Mouse (Mus musculus) erythroblast, embryonic 14.5 days (primary cell): ENCODE measurements around the gene 2510009E07Rik. TPM values are rescaled to one million over a fixed set of nuclear protein-coding genes. Genes with fewer than 3 reads are reported as not detected.

Experiments
- H3K27me3 ChIP-seq: 2 replicates; pipeline ENCODE4 v1.6.1; 2012; ENCODE audit warnings: inconsistent platforms; ENCODE audit not compliant: control insufficient read depth
- H3K36me3 ChIP-seq: 2 replicates; pipeline ENCODE4 v1.6.1; 2012; ENCODE audit warnings: mild to moderate bottlenecking, inconsistent platforms; ENCODE audit not compliant: control insufficient read depth
- H3K4me1 ChIP-seq: 2 replicates; pipeline ENCODE4 v1.6.1; 2012; ENCODE audit warnings: inconsistent platforms; ENCODE audit not compliant: control insufficient read depth
- H3K4me3 ChIP-seq: replicated peaks from 2 replicates; pipeline ENCODE3; 2012; ENCODE audit warnings: moderate library complexity, mild to moderate bottlenecking, inconsistent platforms
- H3K9me3 ChIP-seq: 2 replicates; pipeline ENCODE4 v1.6.1; 2012; ENCODE audit warnings: low read length, inconsistent platforms, mixed read lengths; ENCODE audit not compliant: control insufficient read depth
- GATA1 ChIP-seq: IDR thresholded peaks from 2 replicates; pipeline ENCODE4 v1.6.1; 2012; ENCODE audit warnings: low read length, inconsistent platforms, mixed read lengths
- TAL1 ChIP-seq: IDR thresholded peaks from 3 replicates; pipeline ENCODE4 v1.6.1; 2012; ENCODE audit warnings: low read length, inconsistent platforms, mixed read lengths
- polyA plus RNA-seq: library from polyadenylated mRNA; stranded (reverse); fragments of >175 nt; gene quantifications from 2 replicates; pipeline ENCODE4 v1.2.3, GENCODE M21; 2012

2510009E07Rik gene
- polyA plus RNA-seq, 1 experiment = not detected

DNA sequence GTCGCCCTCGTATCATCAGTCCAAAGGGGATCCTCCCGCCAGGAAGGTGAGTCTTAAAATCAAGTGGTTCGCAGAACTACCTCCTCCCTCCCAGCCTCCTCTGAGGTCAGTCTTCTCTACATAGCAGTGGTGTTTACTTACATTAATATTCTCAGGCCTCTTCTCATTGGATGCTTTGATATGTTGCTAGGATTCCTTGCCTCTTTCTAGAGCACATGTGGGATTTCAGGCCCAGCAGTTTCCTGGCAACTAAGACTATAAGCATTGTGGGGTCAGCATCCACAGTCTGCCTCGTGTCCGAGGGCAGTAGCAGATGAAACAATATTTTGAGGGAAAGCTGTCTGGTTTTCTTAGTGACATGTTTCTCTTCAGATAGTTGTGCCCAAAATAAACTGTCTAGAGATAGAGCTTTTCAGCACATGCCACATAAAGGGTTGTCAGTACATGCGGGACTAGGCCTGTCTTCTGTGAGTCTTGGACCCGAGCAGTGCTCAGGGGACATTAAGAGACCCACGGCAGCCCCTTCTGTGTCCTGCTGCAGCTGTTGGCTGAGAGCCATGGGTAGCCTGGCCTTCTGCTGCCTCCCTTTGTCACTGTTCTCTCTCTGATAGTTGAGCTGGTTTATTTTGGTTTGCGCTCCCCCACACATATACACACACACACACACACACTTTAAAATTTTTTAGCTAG, 86.1 kb downstream of the 2510009E07Rik start:
- Histone ChIP-seq H3K4me1 (no peaks in the 10 kb centered on the region), H3K27me3 (no peaks in the 10 kb centered on the region)
- TF ChIP-seq GATA1 = no peak
- no peak for TF ChIP-seq TAL1

DNA sequence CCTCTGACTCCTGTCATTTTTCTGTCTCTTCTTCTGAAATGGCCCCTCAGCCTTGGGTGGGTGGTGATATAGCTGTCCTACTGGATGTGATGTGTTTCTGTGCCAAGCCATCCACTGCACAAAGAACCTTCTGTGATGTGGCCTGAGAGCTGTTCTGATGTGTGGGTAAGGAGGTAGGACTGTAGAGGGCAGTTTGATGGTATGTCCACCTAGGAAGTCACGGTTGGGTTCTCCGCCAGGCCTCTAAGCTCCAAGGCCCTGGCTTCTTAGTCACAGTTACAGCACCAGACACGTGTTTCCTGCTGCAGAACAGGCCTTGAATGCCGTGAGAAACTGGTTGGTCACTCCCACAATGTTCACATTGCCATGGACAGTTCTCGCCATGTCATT, 86.8 kb downstream of the 2510009E07Rik start:
- no peaks in the 10 kb centered on the region for H3K9me3 ChIP-seq
- H3K4me3 ChIP-seq = no peak overlapping the region
- TF ChIP-seq TAL1 = no peak
- no peaks in the 10 kb centered on the region for H3K36me3 ChIP-seq
- H3K27me3 ChIP-seq = no peaks in the 10 kb centered on the region
- H3K4me1 ChIP-seq = no peaks in the 10 kb centered on the region

More for the DNA sequence above, 86.1 kb downstream of the 2510009E07Rik start:
- Histone ChIP-seq H3K4me3 (no peak overlapping the region), H3K36me3 (no peaks in the 10 kb centered on the region), H3K9me3 (no peaks in the 10 kb centered on the region)

DNA sequence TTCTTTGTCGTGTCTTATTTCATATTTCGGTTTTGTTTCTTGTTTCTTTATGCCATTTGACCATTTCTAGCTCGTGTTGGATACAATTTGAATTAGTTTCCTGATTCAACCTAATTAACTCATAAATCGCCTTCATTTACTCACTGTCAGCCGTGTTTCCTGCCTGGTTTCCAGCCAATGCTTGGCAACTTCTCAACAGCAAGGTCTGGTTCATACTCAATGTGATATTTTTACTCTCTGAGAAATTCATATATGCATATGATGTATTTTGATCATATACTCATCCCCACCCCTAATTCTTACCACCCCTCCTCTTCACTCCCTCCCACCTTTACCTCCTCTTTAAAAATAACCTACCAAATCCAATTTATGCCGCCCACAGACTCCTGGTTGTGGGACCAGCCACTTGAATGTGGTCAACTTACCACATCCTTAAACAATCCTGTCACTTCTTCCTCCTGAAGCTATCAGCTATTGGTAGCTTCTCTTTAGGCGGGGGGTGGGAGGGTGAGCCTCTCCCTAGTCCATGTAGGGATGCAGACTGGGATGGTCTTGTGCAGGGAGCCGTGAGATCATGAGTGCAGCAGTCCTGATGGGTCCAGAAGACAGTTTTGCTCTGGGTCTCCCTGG, 87.3 kb downstream of the 2510009E07Rik start:
- no peak for TF ChIP-seq TAL1
- no peak for TF ChIP-seq GATA1
- H3K27me3 ChIP-seq = no peaks in the 10 kb centered on the region
- H3K36me3 ChIP-seq = no peaks in the 10 kb centered on the region
- H3K4me3 ChIP-seq = no peak overlapping the region
- H3K9me3 ChIP-seq = no peaks in the 10 kb centered on the region
- H3K4me1 ChIP-seq = no peaks in the 10 kb centered on the region

DNA sequence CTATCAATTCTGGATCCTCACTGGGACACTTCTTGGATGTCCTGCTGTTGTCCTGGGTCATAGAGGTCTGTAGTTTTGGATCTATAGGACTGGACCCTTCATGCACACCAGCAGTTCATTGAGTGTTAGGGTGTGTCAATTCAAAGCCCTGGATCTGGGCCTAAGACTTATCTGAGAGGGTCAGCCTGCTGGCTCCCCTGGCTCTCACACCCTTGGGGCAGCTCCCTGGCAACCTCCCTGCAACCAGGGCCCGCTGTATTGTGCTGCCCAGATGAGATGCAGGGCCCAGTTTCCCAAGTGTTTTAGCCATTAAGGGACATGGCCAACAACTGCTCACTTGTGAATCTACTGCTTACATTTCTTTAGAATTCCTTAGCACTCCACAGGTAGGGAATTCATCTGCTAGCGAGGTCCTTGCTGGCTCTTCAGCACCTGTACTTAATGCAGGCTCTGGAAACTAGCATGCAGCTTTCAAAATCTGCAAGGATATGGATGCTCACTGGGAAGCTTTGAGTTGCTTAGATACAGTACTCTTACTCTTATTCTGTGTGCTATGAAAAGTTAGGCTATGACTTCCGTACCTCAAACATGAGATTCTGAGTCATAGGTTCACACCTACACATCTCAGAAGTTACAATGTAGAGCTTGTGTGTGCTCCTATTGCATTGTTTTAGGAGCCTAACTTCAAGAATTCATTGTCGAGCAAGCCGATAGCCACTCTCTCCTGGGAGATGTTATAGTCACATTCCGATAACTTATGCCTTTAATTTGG, 88.0 kb downstream of the 2510009E07Rik start:
- Histone ChIP-seq H3K36me3 (no peaks in the 10 kb centered on the region), H3K27me3 (no peaks in the 10 kb centered on the region), H3K9me3 (no peaks in the 10 kb centered on the region), H3K4me1 (no peaks in the 10 kb centered on the region), H3K4me3 (no peak overlapping the region)
- TF ChIP-seq TAL1 (no peak), GATA1 (no peak)

DNA sequence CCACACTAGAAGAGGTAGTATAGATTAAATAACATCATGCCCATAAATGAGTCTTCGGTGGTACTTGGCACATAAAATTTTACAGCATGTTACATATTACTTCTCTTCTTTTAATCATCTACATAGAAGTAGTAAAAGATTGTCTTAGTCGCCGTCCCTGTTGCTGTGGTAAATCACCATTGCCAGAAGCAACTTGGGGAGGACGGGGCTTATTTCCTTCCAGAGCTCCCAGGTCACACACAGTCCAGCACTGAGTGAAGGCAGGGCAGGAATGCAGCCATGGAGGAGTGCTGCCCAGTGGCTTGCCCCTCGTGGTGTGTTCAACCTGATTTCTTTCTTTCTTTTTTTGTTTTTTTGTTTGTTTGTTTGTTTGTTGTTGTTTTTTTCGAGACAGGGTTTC, 90.1 kb downstream of the 2510009E07Rik start:
- Histone ChIP-seq H3K4me1 (no peaks in the 10 kb centered on the region), H3K9me3 (no peaks in the 10 kb centered on the region), H3K36me3 (no peaks in the 10 kb centered on the region), H3K4me3 (no peak overlapping the region), H3K27me3 (no peaks in the 10 kb centered on the region)
- TF ChIP-seq GATA1 = no peak

Other genes with a start within 250 kb of the 2510009E07Rik start
- gene Ehhadh, start 93.1 kb upstream of the 2510009E07Rik start, polyA plus RNA-seq = 0.05 and 0.13 TPM in 2 replicates
- gene Map3k13, start 99.7 kb upstream of the 2510009E07Rik start, polyA plus RNA-seq = 0.01 TPM in 2 replicates